Mouse (Mus musculus): ENCODE measurements around the gene Cntn4. TPM values are rescaled to one million over a fixed set of nuclear protein-coding genes. Genes with fewer than 3 reads are reported as not detected.
A peak's percentile ranks its signal among the peaks of the same experiment; 100 is the strongest.

Cntn4 gene
- polyA plus RNA-seq, 2 experiments = 1.2 to 1.9 TPM

- WGBS = 82% methylated on average over 3 of the region's 3 CpGs
- H3K4me3 ChIP-seq (replicated peaks; ENCODE audit: low read length) = no peak overlapping the region
- H3K4me2 ChIP-seq (replicated peaks; ENCODE audit: low read depth, low read length, severe bottlenecking) = no peak overlapping the region
- H3K9me3 ChIP-seq (ENCODE audit: control insufficient read depth, low read length) = no peaks in the 10 kb centered on the region
- no peaks in the 10 kb centered on the region for H3K4me1 ChIP-seq (ENCODE audit: control insufficient read depth, insufficient read depth, low read length)
- no peak overlapping the region for H3K27ac ChIP-seq (replicated peaks; ENCODE audit: low read depth, low read length)
- H3K27me3 ChIP-seq (ENCODE audit: control insufficient read depth, insufficient read depth, low read length) = no peaks in the 10 kb centered on the region
- no peak for TF ChIP-seq POLR2A (IDR thresholded peaks at IDR 0.05; ENCODE audit: borderline replicate concordance, extremely low read depth, insufficient read depth, insufficient read length)
- DNase-seq (ENCODE audit: low spot score) = no peak
- ATAC-seq (ENCODE audit: low FRiP score, low read depth) = no peak
- H3K36me3 ChIP-seq (ENCODE audit: control insufficient read depth, insufficient read depth, low read length) = no peaks in the 10 kb centered on the region
- no peak overlapping the region for H3K9ac ChIP-seq (ENCODE audit: low read depth, low read length, severe bottlenecking)
Measured at GRCm38 (mm10) chr6:106617081-106617480, 939.6 kb downstream of the Cntn4 start.

DNA sequence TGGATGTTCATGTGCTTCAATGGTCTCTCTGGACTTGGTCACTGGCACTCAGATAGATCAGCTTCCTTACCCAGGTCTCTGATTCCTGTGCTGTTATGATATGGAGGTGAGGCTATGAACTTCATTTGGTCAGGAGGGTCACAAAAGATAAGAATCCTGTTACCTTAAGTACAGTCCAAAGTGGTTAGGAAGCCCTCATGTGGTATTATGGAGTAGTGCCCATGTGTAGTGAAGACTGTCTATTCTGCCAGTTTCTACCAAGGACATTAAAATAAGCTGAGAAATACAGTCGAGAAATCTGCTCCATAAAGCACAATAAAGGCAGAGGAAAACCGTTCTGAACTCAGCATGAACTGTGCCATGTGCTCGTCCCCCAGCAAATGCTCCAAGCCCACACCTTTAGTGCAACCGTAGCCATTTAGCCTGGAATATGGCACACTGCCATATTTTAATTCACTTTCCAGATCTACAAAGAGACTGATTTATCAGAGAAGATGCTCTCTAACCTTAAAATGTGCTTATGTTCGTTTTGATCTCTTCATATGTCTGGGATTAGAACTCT, 943.8 kb downstream of the Cntn4 start:
- DNase-seq (ENCODE audit: low spot score) (no peak), ATAC-seq (ENCODE audit: low FRiP score, low read depth) (no peak)
- Histone ChIP-seq H3K9me3 (ENCODE audit: control insufficient read depth, low read length) (no peaks in the 10 kb centered on the region), H3K27me3 (ENCODE audit: control insufficient read depth, insufficient read depth, low read length) (no peaks in the 10 kb centered on the region), H3K4me2 (replicated peaks; ENCODE audit: low read depth, low read length, severe bottlenecking) (no peak overlapping the region), H3K36me3 (ENCODE audit: control insufficient read depth, insufficient read depth, low read length) (no peaks in the 10 kb centered on the region), H3K4me1 (ENCODE audit: control insufficient read depth, insufficient read depth, low read length) (no peaks in the 10 kb centered on the region), H3K9ac (ENCODE audit: low read depth, low read length, severe bottlenecking) (no peak overlapping the region), H3K27ac (replicated peaks; ENCODE audit: low read depth, low read length) (no peak overlapping the region), H3K4me3 (replicated peaks; ENCODE audit: low read length) (no peak overlapping the region)
- no peak for TF ChIP-seq POLR2A (IDR thresholded peaks at IDR 0.05; ENCODE audit: borderline replicate concordance, extremely low read depth, insufficient read depth, insufficient read length)
- 43% methylated on average over 5 of the region's 5 CpGs for WGBS

DNA sequence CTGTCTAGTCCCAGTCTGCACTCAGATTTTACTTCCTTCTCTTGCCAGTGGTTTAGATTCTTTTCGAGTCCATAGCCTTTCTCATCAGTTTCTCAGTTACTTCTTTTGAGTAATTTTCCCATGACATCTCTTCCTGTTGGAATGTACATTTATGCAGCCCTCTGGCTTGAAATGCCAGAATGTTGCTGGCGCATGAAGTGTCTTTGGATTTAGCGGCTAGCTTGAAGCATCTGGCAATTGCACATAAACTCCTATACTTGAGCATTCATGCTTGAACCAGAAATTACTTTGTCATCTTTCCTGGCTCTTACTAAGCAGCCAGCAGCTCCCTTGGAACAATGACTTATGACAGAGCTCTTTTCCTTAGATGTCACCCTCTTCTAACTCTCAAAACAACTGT, 965.6 kb downstream of the Cntn4 start:
- Histone ChIP-seq H3K27ac (replicated peaks; ENCODE audit: low read depth, low read length) (no peak overlapping the region), H3K27me3 (ENCODE audit: control insufficient read depth, insufficient read depth, low read length) (no peaks in the 10 kb centered on the region), H3K9me3 (ENCODE audit: control insufficient read depth, low read length) (no peaks in the 10 kb centered on the region), H3K4me2 (replicated peaks; ENCODE audit: low read depth, low read length, severe bottlenecking) (no peak overlapping the region), H3K36me3 (ENCODE audit: control insufficient read depth, insufficient read depth, low read length) (no peaks in the 10 kb centered on the region), H3K4me3 (replicated peaks; ENCODE audit: low read length) (no peak overlapping the region), H3K9ac (ENCODE audit: low read depth, low read length, severe bottlenecking) (no peak overlapping the region), H3K4me1 (ENCODE audit: control insufficient read depth, insufficient read depth, low read length) (no peaks in the 10 kb centered on the region)
- ATAC-seq (ENCODE audit: low FRiP score, low read depth) (no peak), DNase-seq (ENCODE audit: low spot score) (no peak)
- TF ChIP-seq POLR2A (IDR thresholded peaks at IDR 0.05; ENCODE audit: borderline replicate concordance, extremely low read depth, insufficient read depth, insufficient read length) = no peak
- WGBS = 86% methylated on average over 3 of the region's 3 CpGs

DNA sequence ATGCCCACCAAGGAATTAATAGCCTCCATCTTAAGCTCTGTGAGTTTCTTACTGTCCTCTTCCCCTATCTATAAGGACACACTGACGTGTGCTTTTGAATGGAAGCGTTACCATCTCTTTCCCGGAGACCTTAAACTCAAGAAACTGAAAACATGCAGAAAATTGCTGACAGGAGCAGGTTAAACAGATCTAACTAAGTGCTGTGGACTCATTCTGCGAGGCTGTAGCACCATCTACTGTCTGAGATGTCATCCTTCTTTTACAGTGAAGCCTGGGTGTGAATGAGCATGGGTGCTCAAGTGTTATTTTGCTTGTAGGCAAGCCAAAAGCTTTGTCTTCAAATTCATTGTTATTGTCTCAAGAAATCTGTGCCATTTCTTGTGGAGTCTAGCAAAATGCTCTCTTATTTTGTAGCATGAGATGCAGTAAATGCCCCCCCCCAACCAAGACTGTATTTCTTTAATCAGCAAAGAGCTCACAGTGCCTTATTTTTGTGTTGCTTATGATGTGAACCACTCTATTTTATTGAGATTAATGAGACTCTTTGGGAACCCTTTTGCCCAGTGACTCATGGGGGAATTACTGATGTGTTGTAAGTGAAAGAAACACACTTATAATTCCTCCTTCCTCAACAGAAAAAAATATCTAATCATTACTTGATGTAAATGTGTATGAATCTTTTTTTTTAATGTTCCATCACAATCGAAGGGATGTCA, 968.2 kb downstream of the Cntn4 start:
- TF ChIP-seq POLR2A (IDR thresholded peaks at IDR 0.05; ENCODE audit: borderline replicate concordance, extremely low read depth, insufficient read depth, insufficient read length) = no peak
- no peaks in the 10 kb centered on the region for H3K4me1 ChIP-seq (ENCODE audit: control insufficient read depth, insufficient read depth, low read length)
- no peak overlapping the region for H3K4me3 ChIP-seq (replicated peaks; ENCODE audit: low read length)
- no peak overlapping the region for H3K9ac ChIP-seq (ENCODE audit: low read depth, low read length, severe bottlenecking)
- no peak overlapping the region for H3K27ac ChIP-seq (replicated peaks; ENCODE audit: low read depth, low read length)
- DNase-seq (ENCODE audit: low spot score) (peak; percentile 68), ATAC-seq (ENCODE audit: low FRiP score, low read depth) (peak; percentile 53; the same call in 1 of the 2 replicates)
- H3K4me2 ChIP-seq (replicated peaks; ENCODE audit: low read depth, low read length, severe bottlenecking) = no peak overlapping the region
- no peaks in the 10 kb centered on the region for H3K27me3 ChIP-seq (ENCODE audit: control insufficient read depth, insufficient read depth, low read length)
- H3K36me3 ChIP-seq (ENCODE audit: control insufficient read depth, insufficient read depth, low read length) = no peaks in the 10 kb centered on the region
- 38% methylated on average over 5 of the region's 5 CpGs for WGBS
- H3K9me3 ChIP-seq (ENCODE audit: control insufficient read depth, low read length) = no peaks in the 10 kb centered on the region

DNA sequence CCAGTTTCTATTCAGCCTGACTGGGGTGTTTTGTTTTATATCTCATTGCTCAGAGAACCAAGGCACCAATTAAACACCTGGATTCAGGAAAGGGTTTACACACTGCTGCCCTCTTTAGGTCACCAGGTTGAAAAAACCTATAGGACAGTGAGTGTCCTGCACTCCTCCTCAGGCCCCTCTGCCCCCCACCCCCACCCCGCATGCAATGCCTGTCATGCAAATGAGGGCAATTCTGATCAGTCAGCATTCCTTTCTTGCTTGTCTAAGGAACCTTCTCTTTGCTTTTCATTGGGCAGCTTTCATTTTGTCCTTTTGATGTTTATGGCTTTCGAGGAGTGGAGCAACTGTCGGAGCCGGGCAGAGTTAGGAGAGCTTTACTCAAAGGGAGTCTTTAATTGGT, 969.5 kb downstream of the Cntn4 start:
- Histone ChIP-seq H3K27ac (replicated peaks; ENCODE audit: low read depth, low read length) (no peak overlapping the region), H3K9ac (ENCODE audit: low read depth, low read length, severe bottlenecking) (no peak overlapping the region), H3K27me3 (ENCODE audit: control insufficient read depth, insufficient read depth, low read length) (no peaks in the 10 kb centered on the region), H3K36me3 (ENCODE audit: control insufficient read depth, insufficient read depth, low read length) (no peaks in the 10 kb centered on the region), H3K4me1 (ENCODE audit: control insufficient read depth, insufficient read depth, low read length) (no peaks in the 10 kb centered on the region), H3K4me2 (replicated peaks; ENCODE audit: low read depth, low read length, severe bottlenecking) (no peak overlapping the region), H3K9me3 (ENCODE audit: control insufficient read depth, low read length) (no peaks in the 10 kb centered on the region), H3K4me3 (replicated peaks; ENCODE audit: low read length) (no peak overlapping the region)
- no peak for ATAC-seq (ENCODE audit: low FRiP score, low read depth)
- no peak for TF ChIP-seq POLR2A (IDR thresholded peaks at IDR 0.05; ENCODE audit: borderline replicate concordance, extremely low read depth, insufficient read depth, insufficient read length)
- no peak for DNase-seq (ENCODE audit: low spot score)
- 12% methylated on average over 4 of the region's 4 CpGs for WGBS
